Mouse (Mus musculus): Measurements from ENCODE around the gene Ablim1. TPM values are rescaled to one million over a fixed set of nuclear protein-coding genes. Genes with fewer than 3 reads are reported as not detected.

Gene Ablim1
- total and polyA plus RNA-seq, 3 experiments, result 101 to 454 (median 418) TPM

GRCm38 (mm10) chr19:57119661-57120060 is 195.1 kb downstream of the Ablim1 start:
- no peak for DNase-seq
- no peak for TF ChIP-seq EP300 (IDR thresholded peaks at IDR 0.05; ENCODE audit: insufficient read depth, low read depth, low read length)
- TF ChIP-seq POLR2A (IDR thresholded peaks at IDR 0.05; ENCODE audit: insufficient read depth, low read depth, low read length), result no peak
- TF ChIP-seq CTCF (IDR thresholded peaks at IDR 0.05), result no peak
- peaks cover 39% of the 10 kb centered on the region for H3K36me3 ChIP-seq (ENCODE audit: control insufficient read depth, insufficient read depth, low read length)
- no peak overlapping the region for H3K4me3 ChIP-seq
- peaks cover 4% of the 10 kb centered on the region; the same call in 1 of the 2 replicates for H3K79me2 ChIP-seq (replicated peaks; ENCODE audit: control insufficient read depth, insufficient read depth, low read length)
- intact Hi-C loops (cut with DNase I), result no loop called here
- 30% methylated on average over 3 of the region's 3 CpGs for WGBS
- peak overlapping the region; percentile 54 for H3K27ac ChIP-seq
- H3K9ac ChIP-seq (ENCODE audit: low read depth, low read length), result no peak overlapping the region
- no peaks in the 10 kb centered on the region for H3K27me3 ChIP-seq (ENCODE audit: control insufficient read depth, insufficient read depth, low read length)
- peaks cover 34% of the 10 kb centered on the region for H3K4me1 ChIP-seq (ENCODE audit: control insufficient read depth, insufficient read depth, low read length)

- intact Hi-C loops (cut with DNase I), result no loop called here
- 45% methylated on average over 22 of the region's 22 CpGs for WGBS
- Histone ChIP-seq H3K27ac (peak overlapping the region; percentile 70), H3K79me2 (replicated peaks; ENCODE audit: control insufficient read depth, insufficient read depth, low read length) (peaks cover 4% of the 10 kb centered on the region; the same call in 1 of the 2 replicates), H3K27me3 (ENCODE audit: control insufficient read depth, insufficient read depth, low read length) (no peaks in the 10 kb centered on the region), H3K4me3 (peak overlapping the region; percentile 44), H3K9ac (ENCODE audit: low read depth, low read length) (peak overlapping the region; percentile 41), H3K4me1 (ENCODE audit: control insufficient read depth, insufficient read depth, low read length) (peaks cover 29% of the 10 kb centered on the region), H3K36me3 (ENCODE audit: control insufficient read depth, insufficient read depth, low read length) (peaks cover 37% of the 10 kb centered on the region)
- TF ChIP-seq POLR2A (IDR thresholded peaks at IDR 0.05; ENCODE audit: insufficient read depth, low read depth, low read length) (peak; percentile 65), EP300 (IDR thresholded peaks at IDR 0.05; ENCODE audit: insufficient read depth, low read depth, low read length) (peak; percentile 64; the same call in 1 of the 2 replicates), CTCF (IDR thresholded peaks at IDR 0.05) (no peak)
- peak; percentile 71 to 84 for DNase-seq
These were observed 195.7 kb downstream of the Ablim1 start for GRCm38 (mm10) chr19:57118785-57119565.

GRCm38 (mm10) chr19:57117751-57118150 is 197.0 kb downstream of the Ablim1 start:
- 53% methylated on average over 6 of the region's 6 CpGs for WGBS
- peaks cover 4% of the 10 kb centered on the region; the same call in 1 of the 2 replicates for H3K79me2 ChIP-seq (replicated peaks; ENCODE audit: control insufficient read depth, insufficient read depth, low read length)
- TF ChIP-seq CTCF (IDR thresholded peaks at IDR 0.05), result no peak
- TF ChIP-seq EP300 (IDR thresholded peaks at IDR 0.05; ENCODE audit: insufficient read depth, low read depth, low read length), result no peak
- no peak for TF ChIP-seq POLR2A (IDR thresholded peaks at IDR 0.05; ENCODE audit: insufficient read depth, low read depth, low read length)
- peaks cover 37% of the 10 kb centered on the region for H3K36me3 ChIP-seq (ENCODE audit: control insufficient read depth, insufficient read depth, low read length)
- intact Hi-C loops (cut with DNase I), result no loop called here
- peak overlapping the region; percentile 62 for H3K27ac ChIP-seq
- no peak for DNase-seq
- peak overlapping the region; percentile 44; the same call in 1 of the 2 replicates for H3K4me3 ChIP-seq
- peak overlapping the region; percentile 9; the same call in 1 of the 2 replicates for H3K9ac ChIP-seq (ENCODE audit: low read depth, low read length)
- H3K4me1 ChIP-seq (ENCODE audit: control insufficient read depth, insufficient read depth, low read length), result peaks cover 23% of the 10 kb centered on the region
- H3K27me3 ChIP-seq (ENCODE audit: control insufficient read depth, insufficient read depth, low read length), result no peaks in the 10 kb centered on the region

- 10% methylated on average over 7 of the region's 7 CpGs for WGBS
- no peak overlapping the region for H3K4me3 ChIP-seq
- DNase-seq, result no peak
- peaks cover 39% of the 10 kb centered on the region for H3K36me3 ChIP-seq (ENCODE audit: control insufficient read depth, insufficient read depth, low read length)
- H3K27ac ChIP-seq, result peak overlapping the region; percentile 62
- H3K27me3 ChIP-seq (ENCODE audit: control insufficient read depth, insufficient read depth, low read length), result no peaks in the 10 kb centered on the region
- peaks cover 27% of the 10 kb centered on the region for H3K4me1 ChIP-seq (ENCODE audit: control insufficient read depth, insufficient read depth, low read length)
- H3K9ac ChIP-seq (ENCODE audit: low read depth, low read length), result no peak overlapping the region; the same call in 1 of the 2 replicates
- H3K79me2 ChIP-seq (replicated peaks; ENCODE audit: control insufficient read depth, insufficient read depth, low read length), result peaks cover 3% of the 10 kb centered on the region; the same call in 1 of the 2 replicates
- intact Hi-C loops (cut with DNase I), result no loop called here
- TF ChIP-seq CTCF (IDR thresholded peaks at IDR 0.05) (peak; percentile 29), POLR2A (IDR thresholded peaks at IDR 0.05; ENCODE audit: insufficient read depth, low read depth, low read length) (0 out of 2 replicates have a peak, but pooled peaks have one; percentile 30), EP300 (IDR thresholded peaks at IDR 0.05; ENCODE audit: insufficient read depth, low read depth, low read length) (no peak)
These were observed 197.7 kb downstream of the Ablim1 start for GRCm38 (mm10) chr19:57116871-57117501.

- Histone ChIP-seq H3K9ac (ENCODE audit: low read depth, low read length) (no peak overlapping the region), H3K27ac (peak overlapping the region; percentile 62), H3K79me2 (replicated peaks; ENCODE audit: control insufficient read depth, insufficient read depth, low read length) (peaks cover 3% of the 10 kb centered on the region; the same call in 1 of the 2 replicates), H3K4me1 (ENCODE audit: control insufficient read depth, insufficient read depth, low read length) (peaks cover 29% of the 10 kb centered on the region), H3K4me3 (no peak overlapping the region), H3K36me3 (ENCODE audit: control insufficient read depth, insufficient read depth, low read length) (peaks cover 41% of the 10 kb centered on the region), H3K27me3 (ENCODE audit: control insufficient read depth, insufficient read depth, low read length) (no peaks in the 10 kb centered on the region)
- intact Hi-C loops (cut with DNase I), result no loop called here
- TF ChIP-seq POLR2A (IDR thresholded peaks at IDR 0.05; ENCODE audit: insufficient read depth, low read depth, low read length), result no peak
- peak; percentile 13; the same call in 1 of the 2 replicates for TF ChIP-seq CTCF (IDR thresholded peaks at IDR 0.05)
- 51% methylated on average over 5 of the region's 5 CpGs for WGBS
- DNase-seq, result no peak
These were observed 199.0 kb downstream of the Ablim1 start for GRCm38 (mm10) chr19:57115670-57116069.

All from heart, adult 2 months (tissue).